ENCODE assay signal across 3 mouse cellular contexts in the genomic region with DNA sequence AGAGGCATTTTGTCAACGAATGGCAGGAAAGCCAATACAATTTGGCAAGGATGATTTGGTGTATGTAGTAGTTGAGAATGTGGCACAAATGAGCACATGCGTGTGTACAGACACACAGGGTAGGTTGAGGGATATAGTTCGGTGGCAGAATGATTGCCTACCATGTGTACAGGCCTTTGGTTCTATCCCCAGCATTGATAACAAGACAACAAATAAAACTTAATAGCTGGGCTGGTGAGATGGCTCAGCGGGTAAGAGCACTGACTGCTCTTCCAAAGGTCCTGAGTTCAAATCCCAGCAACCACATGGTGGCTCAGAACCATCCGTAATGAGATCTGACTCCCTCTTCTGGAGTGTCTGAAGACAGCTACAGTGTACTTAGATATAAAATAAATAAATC. TPM values are rescaled to one million over a fixed set of nuclear protein-coding genes. Genes with fewer than 3 reads are reported as not detected.
"Had no signal": no experiment of that assay in that cellular context is flagged by ENCODE, and none has a peak within 500 bp of the region (broad histone marks: within the 10 kb centered on the region; RNA-seq: fewer than 3 reads in every experiment).

No protein-coding gene starts in this region.

RNA-seq across cellular contexts. Expression of a gene that starts 16.1 kb away (rescaled TPM):
- total RNA-seq: common myeloid progenitor, adult 5-6 weeks; granulocyte monocyte progenitor cell, adult 5-6 weeks had no signal
- polyA plus RNA-seq: erythroblast, embryonic 14.5 days had no signal

RNA-seq across cellular contexts. Expression of a gene that starts 22.3 kb away (rescaled TPM):
- total RNA-seq: common myeloid progenitor, adult 5-6 weeks had no signal

RNA-seq across cellular contexts. Expression of a gene that starts 40.7 kb away (rescaled TPM):
- polyA plus RNA-seq: erythroblast, embryonic 14.5 days had no signal
